Mouse (Mus musculus) left cerebral cortex, postnatal 4 days (tissue): ENCODE data around the gene Dolpp1. TPM values are rescaled to one million over a fixed set of nuclear protein-coding genes. Genes with fewer than 3 reads are reported as not detected.

Experiments used
- DNase-seq: peaks from one replicate; pipeline ENCODE4 v3.0.0-alpha.2; 2022
- intact Hi-C: fragments of 180-260 bp; cut with DNase I; formaldehyde crosslinking; loops from one replicate; pipeline ENCODE4 v1.15.1; 2025
- total RNA-seq, 2 experiments: library from RNA; stranded (reverse); gene quantifications; 2 replicates each; pipeline ENCODE4 v1.2.3; 2021

The Dolpp1 gene
- total RNA-seq, 2 experiments from 2014 or later, result 41.1 to 43.9 TPM

DNA sequence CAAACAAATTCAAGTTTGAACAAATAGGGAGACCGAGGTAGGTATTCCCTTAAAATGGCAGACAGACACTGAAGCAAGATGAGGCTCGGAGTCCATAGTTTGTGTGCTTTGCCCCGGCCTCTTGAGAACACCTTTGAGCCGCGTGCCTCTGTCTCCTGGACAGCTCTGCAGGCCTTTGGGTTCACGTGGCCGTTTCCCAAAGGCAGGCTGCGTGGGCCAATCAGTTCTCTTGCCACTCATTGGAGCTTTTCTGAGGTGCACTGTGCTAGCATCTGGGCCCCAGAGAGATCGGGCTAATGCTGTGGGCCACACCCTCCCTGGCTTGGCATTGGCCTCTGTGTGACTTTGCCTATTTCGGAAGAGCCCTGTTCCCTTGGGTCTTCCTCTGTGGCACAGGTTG, 16.2 kb upstream of the Dolpp1 start:
- no peak for DNase-seq
- intact Hi-C loops, result no loop called here

DNA sequence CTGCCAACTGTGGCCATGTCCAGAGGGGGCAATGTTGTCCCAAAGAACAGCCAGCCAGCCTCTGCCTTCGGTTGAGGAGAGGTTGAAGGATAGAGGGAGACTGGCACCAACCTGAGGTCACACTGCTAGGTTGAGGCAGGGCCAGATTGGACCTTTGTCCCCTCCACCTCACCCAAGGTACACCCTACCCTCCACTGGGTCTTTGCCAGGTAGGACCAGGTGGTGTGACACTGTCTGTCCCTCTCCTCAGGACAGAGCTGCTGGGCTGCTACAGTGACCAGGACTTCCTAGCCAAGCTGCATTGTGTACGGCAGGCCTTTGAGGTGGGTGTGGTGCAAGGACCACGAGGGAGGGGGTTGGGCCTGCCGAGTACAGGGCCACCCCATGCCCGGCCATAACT, 14.3 kb upstream of the Dolpp1 start:
- DNase-seq, result no peak
- intact Hi-C loops, result no loop called here

DNA sequence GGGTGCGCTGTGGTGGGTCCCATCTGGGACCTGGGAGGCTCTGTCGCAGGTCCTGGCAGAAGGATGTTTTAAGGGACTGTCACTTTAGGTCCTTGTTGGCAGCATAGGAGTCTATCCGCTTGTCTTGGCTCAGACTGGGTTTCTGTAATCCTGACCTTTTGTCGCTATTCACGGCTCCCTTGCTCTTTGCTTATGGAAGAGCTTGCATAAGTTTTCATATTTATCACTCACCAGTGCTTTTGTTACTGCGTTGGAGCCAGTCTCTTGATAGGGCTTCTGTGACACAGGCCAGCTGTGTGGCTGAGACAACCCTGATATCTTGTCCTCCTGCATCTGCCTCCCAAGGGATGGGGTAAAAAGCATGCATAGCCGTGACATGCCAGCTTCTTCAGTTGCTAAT, 12.7 kb upstream of the Dolpp1 start:
- DNase-seq, result no peak
- intact Hi-C loops, result no loop called here

GRCm38 (mm10) chr2:30380564-30381376, 11.3 kb upstream of the Dolpp1 start:
- no peak for DNase-seq
- intact Hi-C loops, result no loop called here

DNA sequence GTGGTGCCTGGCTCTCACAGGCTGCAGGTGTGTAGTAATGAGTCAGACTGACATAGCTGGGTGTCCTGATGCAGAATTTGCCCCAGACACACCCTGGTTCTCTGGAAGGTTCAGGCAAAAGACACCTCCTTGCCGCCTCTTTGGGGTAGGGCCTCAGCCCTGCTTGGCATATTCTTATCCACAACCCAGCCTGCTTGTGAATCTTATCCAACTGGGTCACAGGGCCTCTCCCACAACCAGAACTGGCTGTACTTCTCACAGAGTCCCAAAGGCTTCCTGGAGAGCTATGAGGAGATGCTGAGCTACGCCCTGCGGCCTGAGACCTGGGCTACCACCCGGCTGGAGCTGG, 10.7 kb upstream of the Dolpp1 start:
- DNase-seq, result no peak
- intact Hi-C loops, result no loop called here

DNA sequence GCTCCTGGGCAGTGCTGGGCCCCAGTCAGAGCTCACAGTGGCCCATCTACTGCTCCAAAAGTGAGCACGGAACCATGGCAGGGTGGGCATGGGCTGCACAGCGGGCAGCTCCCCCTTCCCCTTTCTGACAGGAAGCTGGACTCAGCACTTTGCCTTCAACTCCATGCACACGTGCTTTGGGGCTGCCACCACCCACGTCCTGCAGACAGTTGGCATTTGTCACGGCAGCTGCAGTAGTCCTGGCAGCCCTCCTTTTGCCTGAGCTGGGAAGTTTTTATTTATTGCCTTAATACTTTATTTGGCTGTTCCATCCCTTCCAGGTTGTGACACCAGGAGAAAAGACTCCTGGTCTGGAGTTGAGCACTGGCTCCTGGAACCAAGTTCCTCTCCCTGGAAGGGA, 7.2 kb upstream of the Dolpp1 start:
- intact Hi-C loops, result no loop called here
- no peak for DNase-seq

DNA sequence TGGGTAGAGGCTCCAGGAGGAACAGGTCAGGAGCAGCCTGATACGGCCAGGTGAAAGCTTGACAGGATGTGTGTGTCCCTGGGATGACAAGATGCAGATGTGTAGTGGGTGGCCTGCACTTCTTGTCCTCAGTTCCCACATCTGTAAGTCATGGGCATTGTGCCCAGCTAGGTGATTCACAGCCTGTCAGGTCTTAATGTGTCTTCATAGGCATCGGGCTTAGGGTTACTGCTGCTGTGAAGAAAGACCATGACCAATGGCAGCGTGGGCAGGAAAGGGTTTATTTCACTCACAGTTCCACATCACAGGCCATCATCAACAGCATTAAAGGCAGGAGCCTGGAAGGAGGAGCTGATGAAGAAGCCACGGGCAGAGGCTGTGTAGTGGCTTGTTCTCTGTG, 6.5 kb upstream of the Dolpp1 start:
- intact Hi-C loops, result no loop called here
- no peak for DNase-seq

GRCm38 (mm10) chr2:30386913-30387312, 5.1 kb upstream of the Dolpp1 start:
- intact Hi-C loops, result no loop called here
- DNase-seq, result no peak

- DNase-seq, result no peak
- intact Hi-C loops, result no loop called here
These were observed 3.1 kb upstream of the Dolpp1 start for GRCm38 (mm10) chr2:30389000-30389399.

DNA sequence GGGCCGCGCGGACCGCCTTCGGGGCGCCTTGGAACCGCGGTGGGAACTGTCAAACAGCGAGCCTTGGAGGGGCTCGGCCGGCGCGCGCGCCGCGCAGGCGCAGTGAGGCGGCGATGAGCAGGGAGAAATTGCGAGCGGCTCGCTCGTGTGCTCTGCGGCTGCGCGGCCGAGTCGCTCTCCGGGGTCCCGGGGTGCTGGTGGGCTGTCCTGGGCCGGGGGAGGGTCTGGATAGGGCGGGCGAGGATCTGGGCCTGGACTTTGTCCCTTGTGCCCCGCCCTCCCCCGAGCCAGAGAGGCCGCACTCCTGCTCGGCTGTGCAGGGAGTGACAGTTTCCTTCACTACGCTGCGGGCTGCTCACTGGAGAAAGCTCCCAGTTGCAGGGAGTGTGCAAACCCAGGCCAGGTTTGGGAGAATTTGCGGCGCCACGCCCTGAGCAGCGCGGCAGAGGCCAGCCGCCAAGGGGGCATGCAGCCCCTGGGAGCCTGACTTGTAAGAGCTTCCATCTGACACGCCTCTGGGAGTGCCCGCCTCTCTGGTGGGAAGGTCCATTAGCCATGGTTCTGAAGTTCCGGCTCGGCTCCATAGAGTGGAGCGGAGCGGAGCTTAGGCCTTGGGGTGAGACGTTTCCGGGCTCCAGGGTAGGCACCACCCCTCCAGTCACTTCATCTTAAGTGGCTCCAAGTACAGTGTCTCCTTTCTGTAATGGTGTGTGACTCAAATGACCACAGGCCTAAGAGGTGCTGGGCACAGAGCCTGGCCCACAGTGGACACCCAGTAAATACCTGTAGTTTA, 719 bp downstream of the Dolpp1 start:
- peak; percentile 92 for DNase-seq
- intact Hi-C loops, result no loop called here

DNA sequence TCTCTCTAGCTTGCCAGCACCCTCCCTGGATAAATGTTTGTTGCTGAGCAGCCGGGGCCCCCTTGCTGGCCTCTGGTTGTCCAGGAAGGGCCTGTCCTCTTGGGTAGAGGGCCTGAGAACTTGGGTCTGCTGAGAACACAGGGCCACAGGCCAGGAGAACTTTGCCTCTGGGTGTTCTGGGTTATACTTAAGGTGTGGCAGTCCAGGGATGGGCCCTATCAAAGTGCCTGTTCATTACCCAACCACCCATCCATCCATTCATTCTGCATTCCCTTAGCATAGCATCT, 1.3 kb downstream of the Dolpp1 start:
- DNase-seq, result no peak
- intact Hi-C loops, result no loop called here

GRCm38 (mm10) chr2:30395757-30396156, 3.7 kb downstream of the Dolpp1 start:
- no peak for DNase-seq
- intact Hi-C loops, result no loop called here

DNA sequence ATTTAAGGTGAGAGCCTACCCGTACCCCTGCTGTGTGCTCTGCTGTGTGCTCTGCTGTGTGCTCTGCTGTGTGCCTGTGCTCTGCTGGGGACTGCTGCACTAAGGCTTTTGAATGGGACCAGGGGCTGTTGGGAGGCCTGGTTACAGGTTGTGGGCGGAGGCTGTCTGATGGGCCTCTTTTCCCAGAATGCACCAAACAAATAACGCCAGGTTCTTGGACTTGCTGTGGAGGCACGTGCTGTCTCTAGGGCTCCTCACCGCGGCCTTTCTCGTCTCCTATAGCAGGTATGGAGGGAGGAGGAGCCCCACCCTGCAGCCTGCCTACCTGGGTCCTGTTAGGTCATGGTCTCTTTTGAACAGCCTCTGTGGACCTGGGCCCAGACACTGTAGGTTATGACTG, 4.2 kb downstream of the Dolpp1 start:
- intact Hi-C loops, result no loop called here
- no peak for DNase-seq

DNA sequence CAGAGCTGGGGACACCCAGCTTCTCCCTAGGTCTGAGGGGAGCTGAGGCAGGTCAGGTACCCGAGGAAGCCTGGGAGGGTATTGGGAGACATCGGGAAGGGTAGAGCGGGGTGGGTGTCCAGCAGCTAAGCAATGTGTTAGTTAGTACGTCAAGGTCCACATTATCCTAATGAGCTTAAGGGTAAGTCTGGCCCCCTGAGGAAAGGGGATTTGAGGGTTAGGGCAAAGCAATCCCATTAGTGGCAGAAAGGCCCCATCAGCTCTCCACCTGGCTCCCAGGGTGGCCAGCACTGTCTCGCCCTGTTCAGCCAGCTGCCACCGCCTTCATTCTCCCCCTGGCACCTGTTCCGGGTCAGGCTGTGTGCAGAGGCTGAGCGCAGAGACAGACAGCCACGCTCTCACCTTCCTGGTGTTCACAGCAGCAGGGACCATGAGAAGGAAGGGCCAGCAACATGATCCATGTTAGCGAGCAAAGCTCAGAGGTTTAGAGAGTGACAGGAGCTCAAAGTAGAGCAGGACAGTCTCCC, 6.0 kb downstream of the Dolpp1 start:
- DNase-seq, result no peak
- intact Hi-C loops, result no loop called here

GRCm38 (mm10) chr2:30399191-30400171, 7.4 kb downstream of the Dolpp1 start:
- intact Hi-C loops, result no loop called here
- peak; percentile 43 for DNase-seq

DNA sequence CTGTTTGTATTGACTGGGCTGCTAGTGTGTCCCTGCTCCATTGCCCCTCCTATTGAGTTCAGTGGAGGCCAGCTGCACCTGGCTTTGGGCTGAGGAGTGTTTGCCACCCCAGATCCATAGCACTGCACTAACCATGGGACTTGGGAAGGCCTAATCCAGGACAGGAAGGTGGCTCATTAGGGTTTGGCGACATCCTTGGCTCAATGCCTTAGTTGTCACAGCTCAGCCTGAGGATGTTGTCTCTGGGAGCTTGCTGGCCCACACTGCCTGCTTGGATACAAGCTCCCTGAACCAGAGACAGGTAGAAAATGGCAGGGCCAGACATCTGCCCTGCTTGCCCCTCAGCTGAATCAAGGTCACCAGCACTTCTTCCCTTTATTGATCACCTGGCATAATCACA, 9.5 kb downstream of the Dolpp1 start:
- DNase-seq, result no peak
- intact Hi-C loops, result no loop called here

GRCm38 (mm10) chr2:30402351-30402826, 10.3 kb downstream of the Dolpp1 start:
- intact Hi-C loops, result no loop called here
- peak; percentile 47 for DNase-seq

- intact Hi-C loops, result no loop called here
- DNase-seq, result peak; percentile 25
These were observed 10.8 kb downstream of the Dolpp1 start for GRCm38 (mm10) chr2:30402843-30403242.

DNA sequence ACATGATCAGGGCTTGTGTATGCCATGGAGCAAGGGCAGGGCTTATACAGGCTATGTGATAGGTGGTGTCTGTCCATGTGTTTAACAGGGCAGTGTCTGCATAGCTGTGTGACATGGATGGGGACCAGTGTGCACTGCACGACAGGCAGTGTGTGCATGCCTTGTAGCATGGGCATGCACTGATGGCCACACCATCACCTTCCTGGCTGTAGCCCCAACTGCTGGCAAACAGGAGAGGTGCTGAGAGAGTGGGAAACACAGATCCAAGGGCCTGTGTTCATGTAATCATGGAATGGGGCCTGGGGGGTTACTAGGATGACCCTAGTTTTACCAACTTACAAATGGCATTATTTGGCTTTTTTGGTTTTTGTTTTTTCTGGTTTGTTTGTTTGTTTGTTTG, 11.8 kb downstream of the Dolpp1 start:
- intact Hi-C loops, result no loop called here
- no peak for DNase-seq

GRCm38 (mm10) chr2:30407221-30407620, 15.2 kb downstream of the Dolpp1 start:
- intact Hi-C loops, result no loop called here
- DNase-seq, result no peak

GRCm38 (mm10) chr2:30407778-30408177, 15.7 kb downstream of the Dolpp1 start:
- DNase-seq, result no peak
- intact Hi-C loops, result no loop called here
